Mouse (Mus musculus) cortical plate, adult 2 months (tissue): ENCODE data around the gene Agpat3.

ENCODE experiments used
- CTCF ChIP-seq: fragments of 200-500 bp; IDR thresholded peaks from 2 replicates; pipeline ENCODE4 v1.5.1; 2011; ENCODE audit warnings: mild to moderate bottlenecking, control low read depth, low read length; ENCODE audit not compliant: insufficient read depth; ENCODE audit errors: extremely low read depth
- POLR2A ChIP-seq: fragments of 200-500 bp; IDR thresholded peaks from 2 replicates; pipeline ENCODE4 v1.6.1; 2011; ENCODE audit warnings: mild to moderate bottlenecking, low read length, control low read depth; ENCODE audit not compliant: insufficient read depth; ENCODE audit errors: extremely low read depth

GRCm38 (mm10) chr10:78323214-78323880, 28.9 kb downstream of the Agpat3 start:
- TF ChIP-seq CTCF: no peak
- no peak for TF ChIP-seq POLR2A
